Mouse (Mus musculus) midbrain, embryonic 14.5 days (tissue): Measurements from ENCODE around the gene Ranbp17. TPM values are rescaled to one million over a fixed set of nuclear protein-coding genes. Genes with fewer than 3 reads are reported as not detected.
"Not testable (repeated sequence)": the region's sequence is repeated elsewhere in the genome, so short reads cannot be mapped to it uniquely, and the experiment has no call there.

Experiments used
- ATAC-seq: fragments of 200-750 bp; cut with Nextera tagmentation; 2 replicates; pipeline ENCODE4 v1.8.0; 2017; ENCODE audit warnings: moderate number of reproducible peaks, moderate library complexity; ENCODE audit not compliant: low FRiP score, low TSS enrichment
- DNase-seq: peaks from one replicate; pipeline ENCODE4 v3.0.0-alpha.2; 2015
- H3K27ac ChIP-seq: fragments of 300-500 bp; sonication (generic); replicated peaks from 2 replicates; pipeline ENCODE4 v1.5.1; 2014; ENCODE audit warnings: mild to moderate bottlenecking, low read depth, low read length, moderate library complexity
- H3K27me3 ChIP-seq: fragments of 300-500 bp; sonication (generic); 2 replicates; pipeline ENCODE4 v1.6.1; 2014; ENCODE audit warnings: low read length, control low read depth, mixed read lengths; ENCODE audit not compliant: control insufficient read depth, insufficient read depth
- H3K36me3 ChIP-seq: fragments of 300-500 bp; sonication (generic); 2 replicates; pipeline ENCODE4 v1.6.1; 2014; ENCODE audit warnings: low read length, control low read depth; ENCODE audit not compliant: control insufficient read depth, insufficient read depth
- H3K4me1 ChIP-seq: fragments of 300-500 bp; sonication (generic); 2 replicates; pipeline ENCODE4 v1.6.1; 2014; ENCODE audit warnings: mild to moderate bottlenecking, antibody characterized with exemption, low read length, control low read depth; ENCODE audit not compliant: control insufficient read depth, insufficient read depth
- H3K4me2 ChIP-seq: fragments of 300-500 bp; sonication (generic); 2 replicates; pipeline ENCODE4 v1.6.1; 2014; ENCODE audit warnings: mild to moderate bottlenecking, low read length, moderate library complexity
- H3K4me3 ChIP-seq: fragments of 300-500 bp; sonication (generic); replicated peaks from 2 replicates; pipeline ENCODE4 v1.5.1; 2014; ENCODE audit warnings: low read depth, low read length
- H3K9ac ChIP-seq: fragments of 300-500 bp; sonication (generic); replicated peaks from 2 replicates; pipeline ENCODE4 v1.6.1; 2014; ENCODE audit warnings: mild to moderate bottlenecking, low read length, moderate library complexity
- H3K9me3 ChIP-seq: fragments of 300-500 bp; sonication (generic); 2 replicates; pipeline ENCODE4 v1.6.1; 2016; ENCODE audit warnings: low read length, control low read depth, mixed read lengths; ENCODE audit not compliant: control insufficient read depth
- whole genome bisulfite sequencing: fragments of 180-500 bp; shearing (Covaris S2); extraction: QIAGEN DNeasy Blood & Tissue Kit; methylation state at CpG from one replicate; pipeline ENCODE4 v1.1.7; 2014; 5-methylcytosine and 5-hydroxymethylcytosine counted together
- polyA plus RNA-seq: library from polyadenylated mRNA; unstranded; fragments of >200 nt; fragmentation: Nextera tagmentation; extraction: Ambion mirVana; gene quantifications from 2 replicates; pipeline ENCODE4 v1.2.1, GENCODE M21; 2014

The Ranbp17 gene
- polyA plus RNA-seq, 1 experiment from 2014 or later, result 10.0 TPM

GRCm38 (mm10) chr11:33461172-33461571 is 52.4 kb downstream of the Ranbp17 start:
- Histone ChIP-seq H3K27me3 (no peaks in the 10 kb centered on the region), H3K4me2 (no peak overlapping the region), H3K4me1 (no peaks in the 10 kb centered on the region), H3K4me3 (no peak overlapping the region), H3K9me3 (no peaks in the 10 kb centered on the region), H3K36me3 (no peaks in the 10 kb centered on the region), H3K27ac (no peak overlapping the region), H3K9ac (no peak overlapping the region)
- WGBS, result 67% methylated on average over 1 of the region's 1 CpGs
- DNase-seq (no peak), ATAC-seq (no peak)

DNA sequence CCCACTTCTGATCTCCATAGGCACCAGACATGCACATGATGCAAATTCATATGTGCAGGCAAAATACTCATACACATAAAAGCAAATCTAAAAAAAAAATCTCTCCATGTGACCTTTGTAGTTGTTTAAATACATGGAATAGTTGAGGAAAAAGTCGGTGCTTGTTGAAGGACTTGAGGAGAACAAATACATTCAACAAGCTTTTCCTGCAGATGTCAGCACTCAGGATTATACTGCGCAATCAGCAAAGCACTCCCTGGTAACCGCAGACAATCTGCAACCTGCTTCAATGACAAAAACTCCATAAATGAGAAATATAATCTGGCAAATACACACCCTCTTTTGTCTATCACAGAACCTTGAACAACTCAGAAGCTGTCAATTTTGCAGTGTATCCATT is 59.5 kb downstream of the Ranbp17 start:
- ATAC-seq, result no peak
- Histone ChIP-seq H3K27ac (no peak overlapping the region), H3K4me1 (no peaks in the 10 kb centered on the region), H3K9ac (no peak overlapping the region), H3K27me3 (no peaks in the 10 kb centered on the region), H3K9me3 (no peaks in the 10 kb centered on the region), H3K4me2 (no peak overlapping the region), H3K36me3 (no peaks in the 10 kb centered on the region), H3K4me3 (no peak overlapping the region)
- DNase-seq, result no peak
- WGBS, result 89% methylated on average over 3 of the region's 3 CpGs

GRCm38 (mm10) chr11:33433813-33434212 is 79.7 kb downstream of the Ranbp17 start:
- Histone ChIP-seq H3K27me3 (no peaks in the 10 kb centered on the region), H3K27ac (no peak overlapping the region), H3K9me3 (no peaks in the 10 kb centered on the region), H3K4me3 (no peak overlapping the region), H3K4me1 (no peaks in the 10 kb centered on the region), H3K9ac (no peak overlapping the region), H3K4me2 (no peak overlapping the region), H3K36me3 (no peaks in the 10 kb centered on the region)
- DNase-seq (no peak), ATAC-seq (no peak)
- 43% methylated on average over 5 of the region's 5 CpGs for WGBS

DNA sequence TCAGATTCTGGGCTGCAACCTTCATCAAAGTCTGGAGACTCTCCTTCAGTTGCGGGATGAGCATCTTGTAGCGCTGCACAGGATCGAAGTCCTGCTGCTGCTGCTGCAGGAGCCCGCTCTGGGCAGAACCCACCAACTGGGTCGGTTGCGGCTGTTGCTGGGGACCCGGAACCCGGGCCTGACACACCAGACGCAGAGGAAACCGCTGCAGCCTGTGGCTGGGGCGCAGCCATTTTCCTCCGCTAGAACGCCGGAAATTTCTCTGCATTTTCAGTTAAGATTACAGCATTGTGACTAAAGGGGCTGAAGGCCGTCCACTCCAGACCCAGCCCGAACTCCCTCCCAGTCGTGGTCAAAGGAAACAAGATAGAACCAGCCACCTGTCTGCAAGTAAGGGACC is 85.3 kb downstream of the Ranbp17 start:
- not testable (repeated sequence) for H3K27ac ChIP-seq, H3K36me3 ChIP-seq, H3K4me3 ChIP-seq, H3K4me2 ChIP-seq, H3K27me3 ChIP-seq, H3K4me1 ChIP-seq, H3K9me3 ChIP-seq, H3K9ac ChIP-seq, ATAC-seq, DNase-seq
- WGBS, result 95% methylated on average over 17 of the region's 17 CpGs

DNA sequence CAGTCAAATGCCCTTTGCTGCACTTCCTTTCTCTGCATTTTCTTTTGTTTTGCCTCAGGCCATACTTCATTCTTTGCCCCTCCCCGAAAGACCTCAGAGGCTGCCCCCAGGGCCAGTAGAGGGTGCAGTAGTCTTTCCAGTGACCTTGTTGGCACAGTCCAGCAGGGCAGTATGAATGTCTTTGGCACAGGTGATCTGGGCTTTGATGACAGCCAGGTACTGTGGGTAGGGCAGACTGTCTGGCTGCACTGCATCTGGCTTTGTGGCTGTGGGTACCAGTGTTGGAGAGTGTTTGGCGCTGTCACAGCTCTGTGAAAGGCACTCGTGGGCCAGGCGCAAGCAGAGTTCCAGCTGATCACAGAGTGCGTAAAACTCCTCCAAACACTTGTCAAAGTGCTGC is 85.8 kb downstream of the Ranbp17 start:
- not testable (repeated sequence) for H3K4me3 ChIP-seq, DNase-seq, H3K4me1 ChIP-seq, H3K9ac ChIP-seq, H3K36me3 ChIP-seq, ATAC-seq, H3K27ac ChIP-seq, H3K27me3 ChIP-seq, H3K4me2 ChIP-seq, H3K9me3 ChIP-seq
- WGBS, result 91% methylated on average over 5 of the region's 5 CpGs

DNA sequence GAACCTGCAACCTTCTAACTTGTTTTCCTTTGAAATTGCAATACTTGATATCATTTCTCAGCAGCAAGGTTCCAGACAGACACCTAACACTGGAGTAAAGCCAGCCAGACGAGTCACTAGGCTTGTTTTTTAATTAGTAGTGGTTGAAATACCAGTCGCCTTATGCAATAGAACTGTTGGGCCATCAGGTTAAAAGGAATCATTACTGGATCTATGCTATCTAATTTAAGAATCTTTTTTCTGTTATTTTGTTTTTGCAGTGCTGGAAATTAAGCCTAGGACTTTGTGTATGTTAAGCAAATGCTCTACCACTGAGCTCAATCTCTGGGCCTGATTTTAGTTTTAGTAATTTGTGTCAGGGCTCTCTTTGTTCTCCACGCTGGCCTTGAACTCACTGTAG is 91.3 kb downstream of the Ranbp17 start:
- Histone ChIP-seq H3K27ac (no peak overlapping the region), H3K36me3 (no peaks in the 10 kb centered on the region), H3K4me1 (no peaks in the 10 kb centered on the region), H3K9ac (no peak overlapping the region), H3K9me3 (no peaks in the 10 kb centered on the region), H3K4me2 (no peak overlapping the region), H3K4me3 (no peak overlapping the region), H3K27me3 (no peaks in the 10 kb centered on the region)
- ATAC-seq (no peak), DNase-seq (no peak)
- WGBS, result 86% methylated on average over 3 of the region's 3 CpGs

DNA sequence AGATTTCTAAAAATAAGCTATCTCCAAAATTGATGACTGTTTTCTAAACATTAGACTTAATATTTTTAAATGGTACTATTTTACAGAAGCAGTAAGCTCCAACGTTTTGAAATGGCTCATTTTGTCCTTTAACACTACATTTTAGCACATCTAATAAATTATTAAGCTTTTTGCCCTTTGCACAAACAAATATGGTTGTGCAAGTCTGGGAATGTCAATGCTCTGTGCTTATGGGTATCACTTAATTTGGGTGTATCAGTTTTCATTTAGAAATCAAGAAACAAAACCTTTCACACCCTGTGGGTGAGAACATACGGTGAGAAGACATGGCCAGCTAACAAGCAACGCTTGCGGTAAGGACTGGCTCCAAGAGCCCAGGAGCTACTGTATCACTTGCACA is 108.9 kb downstream of the Ranbp17 start:
- ATAC-seq, result no peak
- 95% methylated on average over 4 of the region's 4 CpGs for WGBS

DNA sequence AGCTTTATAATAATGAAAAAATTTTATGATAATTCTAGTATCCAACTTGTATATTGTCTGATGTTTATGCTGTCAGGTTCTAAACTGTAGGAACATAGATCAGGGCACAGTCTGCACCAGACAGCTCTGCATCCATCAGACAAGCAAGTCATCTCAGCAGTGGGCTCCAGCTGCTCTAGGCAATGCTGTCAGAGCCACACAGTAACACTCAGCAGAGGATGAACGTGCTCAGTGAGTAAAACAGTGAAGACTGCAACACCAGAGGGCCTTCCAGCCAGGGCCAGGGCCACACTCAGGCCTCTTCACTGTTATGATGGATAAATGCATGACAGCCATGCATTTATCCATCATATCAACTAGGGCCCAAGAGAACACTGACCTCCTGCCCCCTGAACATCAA is 114.2 kb downstream of the Ranbp17 start:
- Histone ChIP-seq H3K27ac (no peak overlapping the region), H3K27me3 (no peaks in the 10 kb centered on the region), H3K4me1 (no peaks in the 10 kb centered on the region; the same call in 1 of the 2 replicates), H3K4me3 (no peak overlapping the region), H3K9ac (no peak overlapping the region), H3K9me3 (no peaks in the 10 kb centered on the region), H3K4me2 (no peak overlapping the region), H3K36me3 (no peaks in the 10 kb centered on the region)
- ATAC-seq, result no peak
- no peak for DNase-seq
- 61% methylated on average over 1 of the region's 1 CpGs for WGBS

More for the DNA sequence above, 108.9 kb downstream of the Ranbp17 start:
- Histone ChIP-seq H3K4me3 (no peak overlapping the region), H3K4me1 (no peaks in the 10 kb centered on the region), H3K27ac (no peak overlapping the region), H3K9ac (no peak overlapping the region), H3K4me2 (no peak overlapping the region), H3K36me3 (no peaks in the 10 kb centered on the region), H3K9me3 (no peaks in the 10 kb centered on the region), H3K27me3 (no peaks in the 10 kb centered on the region)
- no peak for DNase-seq

GRCm38 (mm10) chr11:33398701-33399100 is 114.8 kb downstream of the Ranbp17 start:
- no peak overlapping the region for H3K4me3 ChIP-seq
- H3K9ac ChIP-seq, result no peak overlapping the region
- no peaks in the 10 kb centered on the region for H3K9me3 ChIP-seq
- no peak overlapping the region for H3K4me2 ChIP-seq
- H3K36me3 ChIP-seq, result no peaks in the 10 kb centered on the region
- H3K27ac ChIP-seq, result no peak overlapping the region
- H3K27me3 ChIP-seq, result no peaks in the 10 kb centered on the region
- no peaks in the 10 kb centered on the region; the same call in 1 of the 2 replicates for H3K4me1 ChIP-seq
- ATAC-seq (no peak), DNase-seq (no peak)
- 83% methylated on average over 3 of the region's 3 CpGs for WGBS
